Mouse (Mus musculus) kidney, postnatal 25 days (tissue): ENCODE data around the gene Krtap4-7.
"Not testable (repeated sequence)": the region's sequence is repeated elsewhere in the genome, so short reads cannot be mapped to it uniquely, and the experiment has no call there.

Experiments
- DNase-seq, 2 experiments: peaks; one replicate each; pipeline ENCODE4 v3.0.0; 2021; ENCODE audit warnings: mixed read lengths in 2 of 2

Gene Krtap4-7

GRCm38 (mm10) chr11:99597742-99598141 lies 46.1 kb downstream of the Krtap4-7 start, which contains the start of gene Krtap9-3:
TSS of gene Krtap9-3 (minus strand) at chr11:99598105.
- DNase-seq, result not testable (repeated sequence)
